Mouse (Mus musculus) bone marrow macrophage, adult 2 months (primary cell): Measurements from ENCODE around the gene Ntng1.
"Not testable (repeated sequence)": the region's sequence is repeated elsewhere in the genome, so short reads cannot be mapped to it uniquely, and the experiment has no call there.

Experiments used
- CTCF ChIP-seq: IDR thresholded peaks from 2 replicates; pipeline ENCODE4 v1.5.1; 2012; ENCODE audit warnings: low read depth, mild to moderate bottlenecking, low read length, moderate library complexity
- POLR2A ChIP-seq: IDR thresholded peaks from 2 replicates; pipeline ENCODE4 v1.6.1; 2012; ENCODE audit warnings: mild to moderate bottlenecking, low read depth, low read length, borderline replicate concordance

GRCm38 (mm10) chr3:109747593-109747992, 396.2 kb downstream of the Ntng1 start:
- TF ChIP-seq POLR2A, CTCF: not testable (repeated sequence)
